Mouse (Mus musculus) kidney, postnatal 36 days (tissue): ENCODE measurements around the gene Dscam.

Source experiments
- DNase-seq, 2 experiments: peaks; one replicate each; pipeline ENCODE4 v3.0.0; 2021 to 2022; ENCODE audit warnings: mixed read lengths in 2 of 2

Gene Dscam

DNA sequence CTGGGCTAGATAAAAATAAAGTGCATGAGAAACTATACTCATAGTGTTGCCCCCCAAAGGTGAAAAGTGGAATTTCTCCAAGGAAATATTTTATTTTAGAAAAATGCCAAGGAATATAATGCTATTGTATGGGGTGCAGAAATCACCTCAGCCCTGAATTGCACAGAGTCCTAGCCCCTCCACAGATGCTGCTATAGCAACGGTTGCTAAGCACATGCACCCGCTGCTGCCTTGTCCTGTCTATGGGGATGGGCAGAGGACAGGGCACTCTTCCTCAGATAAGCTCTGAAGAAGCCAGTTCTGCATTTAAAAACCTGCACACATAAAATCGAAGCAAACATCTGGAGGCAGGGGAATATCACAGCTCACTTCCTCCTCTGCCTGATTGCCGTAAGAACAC is 315.5 kb downstream of the Dscam start:
- no peak for DNase-seq

DNA sequence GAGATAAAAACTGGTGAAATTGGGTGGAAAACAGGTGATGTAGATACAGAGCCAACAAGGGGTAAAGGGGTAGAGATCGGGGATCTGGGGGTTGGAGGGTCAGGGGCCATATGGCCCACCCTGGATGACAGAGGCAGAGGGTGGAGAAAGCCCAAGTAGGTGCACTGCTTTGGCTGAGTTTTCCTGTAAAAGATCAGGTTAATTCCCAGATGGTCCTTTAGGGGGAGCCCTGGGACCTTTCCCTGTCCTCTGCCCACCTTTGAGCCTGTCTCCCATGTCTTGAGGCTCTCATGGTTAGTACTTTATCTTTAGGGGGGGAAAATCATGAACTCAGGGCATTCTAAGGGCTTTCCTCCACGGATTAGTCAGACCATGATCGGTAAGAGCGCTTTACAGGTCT is 318.2 kb downstream of the Dscam start:
- peak; percentile 11 to 37 for DNase-seq

DNA sequence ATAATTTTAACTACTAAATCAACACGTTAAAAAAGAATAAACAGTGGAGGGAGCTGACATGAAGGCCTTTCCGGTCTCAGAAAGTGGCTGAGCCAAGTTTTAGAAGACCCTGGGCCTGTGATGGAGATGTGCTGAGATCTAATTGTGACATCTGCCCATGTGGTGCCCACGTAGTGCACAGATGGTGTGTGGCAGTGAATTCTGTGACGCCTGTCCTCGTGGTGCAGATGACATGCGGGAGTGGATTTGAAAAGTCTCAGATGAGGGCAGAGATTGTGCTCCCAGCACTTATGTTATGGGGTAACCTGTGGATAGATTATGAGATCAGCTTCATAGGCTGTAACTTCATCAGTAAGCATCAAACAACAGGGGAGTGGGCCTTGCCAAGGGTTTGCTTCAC is 321.6 kb downstream of the Dscam start:
- no peak for DNase-seq

DNA sequence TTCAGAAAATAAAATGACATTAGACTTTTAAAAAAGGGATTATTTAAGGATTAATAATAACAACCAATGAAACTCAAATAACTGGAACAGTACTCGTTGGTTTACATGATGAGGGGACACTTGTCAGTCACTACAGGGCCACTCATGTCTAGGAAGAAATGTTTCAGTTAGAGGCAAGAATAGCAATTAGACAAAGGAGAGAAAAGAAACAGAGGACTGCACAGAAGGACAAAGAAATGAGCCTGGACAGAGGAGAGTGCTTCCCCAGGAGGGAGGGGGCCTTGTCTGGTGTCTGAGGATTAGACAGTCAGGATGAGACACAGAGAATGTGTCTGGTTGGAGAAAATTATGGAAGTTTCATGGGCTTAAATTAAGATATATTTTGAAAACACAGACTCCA is 324.0 kb downstream of the Dscam start:
- no peak for DNase-seq

DNA sequence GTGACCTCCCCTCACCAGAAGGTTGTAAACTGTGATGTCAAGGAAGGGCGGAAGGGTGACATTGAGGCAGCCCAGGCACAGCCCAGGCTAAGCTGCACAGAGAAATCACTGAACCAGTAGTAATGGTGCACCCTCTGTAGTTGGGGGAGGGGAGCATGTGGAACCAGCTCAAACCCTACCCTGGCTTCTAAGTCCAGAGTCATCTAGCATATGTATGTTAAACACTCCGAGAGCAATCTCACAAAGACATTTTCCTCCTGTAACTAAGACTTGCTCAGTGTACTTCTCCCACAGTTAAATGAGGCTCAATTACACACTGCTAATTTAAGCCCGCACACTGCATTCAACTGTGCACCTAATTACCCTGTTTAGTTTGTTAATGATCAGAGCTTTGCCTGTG is 324.4 kb downstream of the Dscam start:
- DNase-seq, result no peak

DNA sequence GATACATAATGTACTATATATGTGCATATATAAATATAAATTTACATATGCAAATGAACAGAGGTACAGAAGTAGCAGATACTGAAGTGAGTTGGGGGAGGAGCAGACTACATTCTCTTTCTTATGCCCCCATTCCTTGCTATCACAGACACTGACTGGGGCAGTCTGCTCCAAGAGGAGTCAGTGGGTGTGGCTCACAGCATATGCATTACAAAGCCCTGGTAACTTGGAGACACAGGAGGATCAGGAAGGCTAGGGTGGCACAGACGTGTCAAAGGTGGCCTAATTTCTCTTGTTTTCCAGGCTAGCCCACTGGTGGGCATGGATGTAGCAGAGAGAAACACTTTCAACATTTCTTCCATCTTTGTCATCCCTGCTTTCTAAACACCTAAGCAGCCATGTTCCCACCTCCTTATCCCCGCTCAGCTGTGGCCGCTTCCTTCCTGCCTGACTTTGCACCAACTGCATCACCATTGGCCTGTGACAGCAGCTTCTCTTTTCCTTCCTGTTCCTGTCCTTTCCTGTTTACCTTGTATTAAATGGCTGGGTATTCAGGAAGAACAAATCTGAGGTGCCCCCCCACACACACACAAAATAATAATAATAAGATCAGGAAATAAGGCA is 325.0 kb downstream of the Dscam start:
- no peak for DNase-seq

DNA sequence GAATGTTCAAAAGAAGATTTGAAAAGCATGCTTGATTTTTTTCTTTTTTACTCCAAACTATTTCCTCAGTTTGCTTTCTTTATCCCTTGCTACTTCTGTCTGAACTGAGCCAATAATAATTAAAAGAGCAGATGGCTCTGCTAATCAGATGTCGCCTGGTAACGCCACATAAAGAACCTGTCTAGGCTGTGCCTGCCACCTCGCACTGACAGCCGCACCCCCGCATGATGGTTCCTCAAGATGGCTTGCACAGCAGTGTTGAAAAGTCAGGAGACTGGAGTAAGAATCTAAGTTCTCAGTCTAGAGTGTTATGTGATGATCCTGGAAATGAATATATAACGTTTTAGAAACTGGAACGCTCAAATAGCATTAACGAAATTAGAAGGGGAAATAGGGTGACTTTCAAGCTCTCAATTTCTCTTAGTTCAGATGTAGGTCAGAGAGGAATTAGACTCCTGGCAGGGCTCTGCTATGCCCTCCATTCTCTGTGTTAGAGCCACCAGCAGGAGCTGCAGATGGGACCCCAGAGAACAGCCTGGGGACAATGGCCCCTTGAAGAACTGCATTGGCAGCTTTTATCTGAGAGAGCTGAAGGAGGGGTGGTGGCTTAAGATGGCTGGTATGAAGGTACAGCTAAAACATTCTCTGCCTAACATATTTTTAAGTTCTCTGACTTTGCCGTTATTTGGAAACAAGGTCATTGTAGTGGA is 326.7 kb downstream of the Dscam start:
- no peak for DNase-seq

DNA sequence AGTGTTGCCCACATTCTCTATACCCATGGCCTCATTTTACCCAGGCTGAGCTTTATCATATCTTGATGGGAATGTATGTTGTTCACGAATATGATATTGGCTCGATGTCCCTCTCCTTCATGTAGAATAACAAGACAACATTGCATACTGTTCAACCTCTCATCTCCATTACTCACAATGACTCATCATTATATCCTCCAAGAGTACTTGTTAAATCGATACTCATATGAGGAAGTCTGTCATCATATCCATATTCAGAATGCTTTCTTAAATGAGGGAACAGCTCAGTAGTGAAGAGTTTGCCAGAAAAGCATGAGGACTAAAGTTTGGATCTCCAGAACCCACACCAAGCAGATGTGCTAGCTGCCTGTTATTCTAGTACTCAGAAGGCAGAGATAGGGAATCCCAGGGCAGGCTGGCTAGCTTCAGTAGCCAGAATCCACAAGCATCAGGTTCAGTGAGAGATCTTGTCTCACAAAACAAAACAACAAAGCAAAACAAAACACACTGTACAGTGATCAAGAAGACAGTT is 327.7 kb downstream of the Dscam start:
- no peak for DNase-seq

DNA sequence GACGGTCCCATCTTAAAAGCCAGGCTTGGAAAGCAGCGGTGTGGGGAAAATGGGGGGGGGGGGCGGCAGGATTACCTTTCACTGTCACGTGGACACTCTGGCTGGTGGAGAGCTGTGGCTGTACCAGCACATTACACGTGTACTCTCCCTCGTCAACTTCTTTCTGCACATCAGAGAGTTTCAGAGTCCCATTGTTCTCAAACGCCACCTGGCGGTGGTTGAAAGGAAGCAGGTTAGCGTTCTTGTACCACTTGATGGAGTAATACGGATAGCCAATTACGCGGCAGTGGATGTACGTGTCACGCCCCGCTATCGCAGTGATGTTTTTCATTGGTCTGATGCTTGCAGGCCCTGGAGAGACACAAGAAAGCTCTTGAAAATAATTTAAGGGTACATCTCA is 350.9 kb downstream of the Dscam start:
- peak; percentile 53 to 82 for DNase-seq

DNA sequence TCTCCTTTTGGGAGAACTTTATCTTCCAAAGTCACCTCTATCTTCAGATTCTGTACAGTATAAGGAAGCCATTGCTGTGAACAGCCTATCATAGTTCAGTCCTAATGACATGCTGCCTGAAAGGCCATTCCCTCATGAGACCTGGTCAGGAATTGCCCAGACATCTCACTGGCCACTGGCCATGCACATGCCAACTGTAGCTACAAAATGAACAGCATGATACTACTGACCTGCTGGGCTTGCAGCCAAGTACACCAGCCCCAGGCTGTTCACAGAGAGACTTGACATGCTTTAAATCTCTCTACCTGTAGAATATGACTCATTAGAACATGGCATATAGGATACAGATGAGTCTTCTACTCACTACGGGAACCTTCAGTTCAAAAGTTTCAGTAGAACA is 364.3 kb downstream of the Dscam start:
- DNase-seq, result peak; percentile 6 to 26

DNA sequence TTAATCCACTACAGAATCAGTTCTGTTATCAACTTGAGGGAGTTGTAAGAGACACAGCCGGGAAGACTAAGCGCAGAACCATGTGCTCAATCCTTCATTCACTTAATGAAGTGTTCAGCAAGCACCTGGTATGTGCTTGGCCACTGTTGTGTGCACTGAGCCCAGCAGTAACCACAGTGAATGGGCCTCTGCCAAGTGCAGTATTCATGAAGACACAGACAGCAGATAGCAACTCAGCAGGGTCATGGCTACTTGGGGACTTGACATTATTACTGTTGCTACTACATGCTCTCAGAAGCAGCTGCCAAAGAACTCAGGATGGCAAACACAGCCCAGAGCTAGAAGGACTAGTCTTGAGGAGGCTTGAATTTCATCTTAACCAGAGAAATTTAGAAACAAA is 367.9 kb downstream of the Dscam start:
- DNase-seq, result no peak

DNA sequence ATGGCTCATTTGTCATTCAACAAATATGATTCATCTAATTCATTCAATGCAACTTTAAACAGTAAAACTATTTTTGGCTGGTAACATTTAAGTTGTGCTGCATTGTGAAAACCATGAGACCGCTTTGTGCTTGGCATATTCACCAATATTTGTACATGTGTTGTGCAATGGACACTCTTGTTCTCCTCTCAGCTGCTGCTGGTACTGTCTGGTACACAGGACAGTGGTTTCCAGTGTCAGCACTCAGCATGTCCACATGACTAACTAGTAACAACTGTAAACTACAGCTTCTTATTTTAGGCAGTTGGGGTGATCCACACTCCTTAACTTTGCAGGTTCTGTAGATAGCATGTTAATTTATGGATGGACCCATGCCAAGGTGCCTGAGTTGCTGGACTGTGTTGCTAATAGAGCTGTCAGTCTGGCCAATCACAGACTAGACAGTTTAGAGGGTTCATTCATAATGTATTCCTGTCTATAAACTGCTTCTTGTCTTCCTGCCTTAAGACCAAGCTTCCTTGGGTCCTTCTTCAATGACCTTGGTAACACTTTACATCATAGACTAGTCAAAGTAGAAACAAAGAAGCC is 368.8 kb downstream of the Dscam start:
- no peak for DNase-seq

DNA sequence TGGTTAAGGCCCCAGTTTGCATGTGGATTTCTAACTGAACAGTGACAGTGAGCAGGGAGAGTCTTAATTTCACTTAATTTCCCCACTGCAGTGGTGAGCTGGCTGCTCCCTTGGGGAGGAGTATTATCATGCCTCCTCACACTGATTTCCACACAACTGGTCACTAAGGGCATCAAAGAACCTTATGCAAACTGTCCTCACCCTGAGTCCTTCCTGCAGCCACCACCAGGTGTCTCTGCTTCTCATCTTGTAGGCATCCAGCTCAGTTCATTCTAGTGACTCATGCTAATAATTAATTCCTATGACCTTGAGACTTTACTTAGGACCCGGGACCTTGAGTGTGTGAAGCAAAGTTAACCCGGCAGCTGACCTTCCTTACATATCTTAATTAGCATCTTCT is 375.1 kb downstream of the Dscam start:
- DNase-seq, result peak; percentile 57 to 80

DNA sequence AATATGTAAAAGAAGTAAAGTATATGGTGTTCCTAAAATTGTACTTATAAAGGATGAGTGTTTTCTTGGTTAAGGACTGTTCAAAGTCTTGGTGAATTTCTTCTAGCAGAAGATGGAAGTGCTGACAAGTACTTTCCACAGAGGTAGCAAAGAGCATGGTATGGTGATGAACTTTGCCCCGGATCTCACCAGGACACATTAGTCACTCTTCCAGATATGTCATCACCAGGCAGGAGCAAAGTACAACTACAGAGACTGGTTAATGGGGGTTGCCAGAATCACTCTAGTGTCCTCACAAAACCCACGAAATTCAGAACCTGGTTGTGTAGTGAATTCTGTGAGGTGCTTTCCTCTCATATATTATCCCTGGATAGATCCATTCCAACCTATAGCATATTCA is 379.2 kb downstream of the Dscam start:
- peak; percentile 5 to 23 for DNase-seq

DNA sequence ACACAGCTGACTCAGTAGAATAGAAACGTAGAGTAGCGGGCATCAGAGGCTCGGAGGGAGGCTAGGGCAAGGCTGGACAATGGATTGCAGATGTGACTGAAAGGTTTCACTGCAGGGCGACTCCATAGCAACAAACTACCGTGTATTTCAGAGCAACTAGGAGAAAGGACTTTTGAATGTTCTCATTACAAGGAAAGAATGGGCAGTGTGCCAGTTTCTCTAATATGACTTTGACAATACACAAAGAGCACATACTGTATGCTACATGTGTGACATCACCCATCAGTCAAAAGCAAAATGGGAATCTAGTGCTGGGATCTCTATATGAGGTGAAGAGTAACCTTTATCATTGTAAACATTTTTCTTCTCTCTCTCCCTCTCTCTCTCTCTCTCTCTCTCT is 382.3 kb downstream of the Dscam start:
- DNase-seq, result no peak

DNA sequence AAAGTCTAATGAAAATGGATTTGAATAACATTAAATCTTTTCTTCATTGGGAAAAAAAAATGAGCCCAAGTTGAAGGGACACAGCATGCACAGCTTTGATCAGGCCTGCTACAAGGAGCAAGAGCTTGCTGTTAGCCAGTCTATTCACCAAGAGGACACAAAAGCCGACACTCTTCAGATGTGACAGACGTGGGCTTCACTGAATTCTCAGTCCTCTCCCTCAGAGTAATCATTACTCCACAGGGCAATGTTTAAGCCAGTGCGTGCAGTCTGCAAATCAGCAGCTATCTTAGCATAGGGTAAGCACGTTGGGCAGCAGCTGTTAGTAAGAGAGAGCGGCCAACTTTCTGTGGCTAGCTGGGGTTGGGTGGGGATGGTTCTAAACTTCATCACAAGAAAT is 391.5 kb downstream of the Dscam start:
- peak; percentile 1 to 2 for DNase-seq

DNA sequence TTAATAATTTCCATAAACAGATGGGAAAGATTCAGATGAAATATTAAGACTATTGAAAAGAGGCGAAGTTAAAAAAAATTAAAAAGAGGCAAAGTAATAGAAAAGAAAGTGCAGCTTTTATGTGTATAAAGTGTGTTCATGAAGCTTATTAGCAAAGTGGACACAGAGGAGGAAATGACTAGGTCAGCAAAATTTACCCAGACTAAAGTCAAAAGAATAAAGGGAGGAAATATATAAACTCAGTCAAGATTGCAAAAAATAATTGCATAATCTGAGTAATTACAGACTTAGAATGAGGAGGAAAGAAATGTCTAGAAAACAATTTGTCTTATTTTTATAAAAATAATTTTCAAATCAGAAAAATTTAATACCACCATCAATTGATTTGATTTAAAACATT is 396.3 kb downstream of the Dscam start:
- no peak for DNase-seq

DNA sequence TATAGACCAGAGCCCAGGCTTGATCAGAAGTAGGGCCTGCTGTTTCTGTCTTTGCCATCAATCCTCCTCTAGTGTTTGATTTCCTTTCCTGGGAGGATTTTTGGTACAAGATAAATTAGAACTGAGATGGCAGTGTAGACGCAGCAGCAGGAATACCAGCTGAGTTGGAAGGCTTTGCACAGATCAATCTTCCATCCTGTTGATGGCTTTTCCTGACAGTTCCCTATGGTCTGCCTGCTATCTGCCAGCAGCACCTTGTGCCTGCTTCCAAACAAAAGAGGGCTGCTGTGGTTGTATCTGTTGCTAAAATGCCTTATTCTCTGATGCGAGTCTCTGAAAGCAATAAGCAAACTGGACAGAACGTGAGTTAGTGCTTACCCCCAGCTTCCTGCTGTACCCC is 402.6 kb downstream of the Dscam start:
- no peak for DNase-seq

DNA sequence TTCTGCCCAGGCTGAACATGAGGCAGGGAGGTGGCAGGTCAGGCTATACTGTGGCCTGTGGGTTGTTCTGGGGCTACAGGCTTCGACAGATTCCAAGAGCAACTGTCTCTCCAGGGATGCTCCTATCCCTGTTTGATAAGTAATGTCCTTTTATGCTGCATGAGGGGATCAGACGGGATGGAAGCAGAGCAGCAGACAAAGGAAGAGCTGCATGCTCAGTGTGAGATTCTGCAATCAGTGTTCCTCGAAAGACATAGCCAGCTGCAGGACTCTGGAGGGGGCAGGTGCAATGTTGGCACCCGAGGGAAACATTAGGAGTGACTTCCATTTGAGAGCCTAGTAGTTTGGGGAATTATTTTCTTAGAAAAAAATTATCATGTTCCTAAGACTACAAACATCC is 403.0 kb downstream of the Dscam start:
- no peak for DNase-seq

DNA sequence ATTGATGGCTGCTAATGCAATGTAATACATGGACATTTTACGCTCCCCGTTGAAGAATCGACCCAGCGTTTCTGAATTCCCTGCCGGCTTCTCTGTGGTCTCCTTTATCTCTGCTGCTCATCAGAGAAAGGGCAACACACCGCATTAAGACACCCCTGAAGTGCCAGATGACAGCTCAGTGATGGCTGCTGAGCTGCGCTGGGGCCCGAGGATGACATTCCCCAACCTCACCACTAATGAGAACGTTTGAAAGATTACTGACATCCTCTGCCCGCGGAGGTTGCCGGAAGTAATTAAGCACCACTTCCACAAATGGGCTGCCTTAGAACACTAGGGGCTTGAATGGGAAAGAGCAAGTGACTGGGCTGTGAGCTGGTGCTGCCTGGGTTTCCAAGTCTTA is 409.3 kb downstream of the Dscam start:
- DNase-seq, result no peak

DNA sequence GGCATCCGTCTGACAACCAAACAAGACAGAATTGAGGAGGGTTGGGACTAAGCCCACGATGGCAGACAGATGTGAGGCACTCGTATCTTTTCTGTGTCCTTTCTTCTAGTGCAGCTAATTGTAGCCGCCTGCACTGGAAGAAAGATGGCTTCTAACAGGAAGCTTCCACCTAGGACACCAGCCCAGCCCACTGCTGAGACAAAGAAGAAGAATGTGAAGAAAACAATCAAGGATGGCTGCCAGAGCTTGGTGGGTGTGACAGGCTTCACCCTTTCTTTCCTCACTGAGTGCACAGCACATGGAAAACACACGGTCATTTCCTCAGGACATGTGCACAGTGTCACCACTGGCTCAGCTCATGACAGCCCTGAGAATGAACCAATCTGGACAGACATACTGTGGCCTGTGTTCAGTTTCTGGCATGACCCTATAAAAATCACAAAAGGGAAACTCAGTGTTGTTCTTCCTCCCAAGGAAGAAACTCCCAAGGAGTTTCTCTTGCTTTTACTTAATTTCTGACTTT is 411.4 kb downstream of the Dscam start:
- no peak for DNase-seq

DNA sequence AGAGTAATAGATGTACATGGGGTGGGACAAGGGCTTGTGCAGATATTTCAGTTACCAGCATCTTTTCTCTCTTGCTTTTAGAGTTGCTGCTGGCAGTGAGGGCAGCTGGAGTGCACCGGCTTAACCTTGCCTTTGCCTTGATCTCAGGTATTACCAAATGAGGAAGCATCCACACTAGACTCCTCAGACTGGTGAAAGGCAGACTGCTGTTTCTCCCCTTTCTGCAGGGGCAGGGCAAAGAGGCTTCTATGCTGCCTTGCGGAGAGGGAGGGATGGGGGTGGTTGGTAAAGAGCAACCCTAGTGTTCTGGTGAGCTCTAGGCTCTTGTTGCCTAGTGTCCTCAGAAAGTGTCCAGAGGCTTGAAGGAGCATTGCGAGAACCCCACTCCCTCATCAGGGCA is 412.2 kb downstream of the Dscam start:
- no peak for DNase-seq

DNA sequence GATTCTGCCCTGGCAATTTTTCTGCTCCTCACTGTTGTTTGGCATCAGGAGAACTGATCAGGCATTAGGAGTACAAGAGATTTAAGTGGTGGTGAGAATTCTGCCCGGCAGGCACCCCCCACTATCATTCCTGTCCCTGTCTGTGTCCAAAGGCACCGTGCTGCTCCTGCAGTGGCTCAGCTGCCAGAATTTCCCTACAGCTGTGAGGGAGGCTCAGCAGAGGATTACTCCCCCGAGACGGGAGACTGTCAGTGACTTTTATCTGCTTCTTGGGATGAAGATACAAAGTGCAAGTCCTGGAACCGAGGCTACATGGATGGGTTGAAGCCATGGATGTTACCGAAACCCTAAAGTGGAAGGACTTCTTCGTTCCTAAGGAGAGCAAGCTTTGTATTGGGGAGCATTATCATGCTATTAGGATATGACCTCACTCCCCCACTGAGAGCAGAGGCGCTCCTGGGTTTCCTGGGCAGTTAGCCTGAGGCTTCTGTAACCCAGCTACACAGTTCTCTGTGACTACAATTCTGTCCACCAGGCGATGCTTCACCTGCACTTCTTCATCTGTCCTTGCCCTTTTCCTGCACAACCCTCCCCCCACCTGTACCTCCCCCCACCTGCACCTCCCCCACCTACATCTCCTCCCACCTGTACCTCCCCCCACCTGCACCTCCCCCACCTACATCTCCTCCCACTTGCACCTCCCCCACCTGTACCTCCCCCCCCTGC is 412.8 kb downstream of the Dscam start:
- no peak for DNase-seq
